Mouse (Mus musculus): Measurements from ENCODE around the gene Selp.

DNA sequence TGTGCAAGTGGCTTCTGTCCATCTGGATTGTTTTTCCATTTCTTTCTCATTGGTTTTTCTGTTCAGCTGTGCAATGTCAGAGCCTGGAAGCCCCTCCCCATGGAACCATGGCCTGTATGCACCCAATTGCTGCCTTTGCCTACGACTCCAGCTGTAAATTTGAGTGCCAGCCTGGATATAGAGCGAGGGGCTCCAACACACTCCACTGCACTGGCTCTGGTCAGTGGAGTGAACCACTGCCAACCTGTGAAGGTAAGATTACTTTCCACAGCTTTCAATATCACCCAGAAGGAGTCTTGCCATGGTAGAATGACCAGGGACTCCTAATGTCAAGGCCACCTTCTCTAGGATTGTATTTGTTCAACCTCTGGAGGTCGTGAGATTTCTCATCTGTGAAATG, 14.9 kb downstream of the Selp start:
- TF ChIP-seq CTCF (IDR thresholded peaks at IDR 0.05; ENCODE audit: control insufficient read depth, insufficient read depth, low read length), result no peak
- no peak for TF ChIP-seq POLR2A (IDR thresholded peaks at IDR 0.05; ENCODE audit: borderline replicate concordance, control insufficient read depth, low read depth, low read length)
